Mouse (Mus musculus): ENCODE measurements around the gene Gm13698.
"Not testable (repeated sequence)": the region's sequence is repeated elsewhere in the genome, so short reads cannot be mapped to it uniquely, and the experiment has no call there.

DNA sequence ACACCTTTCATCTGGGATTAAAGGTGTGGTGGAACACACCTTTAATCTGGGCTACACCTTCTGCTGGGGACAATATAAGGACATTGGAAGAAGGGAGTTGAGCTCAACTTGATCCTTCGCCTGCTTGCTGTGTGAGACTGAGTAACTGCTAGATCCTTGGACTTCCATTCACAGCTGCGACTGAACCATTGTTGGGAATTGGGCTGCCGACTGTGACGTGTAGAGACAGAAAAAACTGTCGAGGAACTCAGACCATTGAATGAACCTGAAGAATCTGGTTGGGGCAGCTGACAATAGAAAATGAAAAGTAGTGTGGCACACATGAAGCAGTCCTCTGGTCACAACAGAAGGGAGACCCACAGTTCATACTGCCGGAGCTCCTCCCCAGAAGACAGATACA lies 17.3 kb downstream of the Gm13698 start, which contains the start of gene Gm13696:
- TF ChIP-seq CTCF (conservative IDR thresholded peaks at IDR 0.05; ENCODE audit: insufficient read depth, insufficient read length, low read depth, low read length); POLR2A (IDR thresholded peaks at IDR 0.05; ENCODE audit: low read depth, low read length): not testable (repeated sequence)

All from kidney, adult 2 months (tissue).